Mouse (Mus musculus): ENCODE results near the gene Homer2.

Gene Homer2

DNA sequence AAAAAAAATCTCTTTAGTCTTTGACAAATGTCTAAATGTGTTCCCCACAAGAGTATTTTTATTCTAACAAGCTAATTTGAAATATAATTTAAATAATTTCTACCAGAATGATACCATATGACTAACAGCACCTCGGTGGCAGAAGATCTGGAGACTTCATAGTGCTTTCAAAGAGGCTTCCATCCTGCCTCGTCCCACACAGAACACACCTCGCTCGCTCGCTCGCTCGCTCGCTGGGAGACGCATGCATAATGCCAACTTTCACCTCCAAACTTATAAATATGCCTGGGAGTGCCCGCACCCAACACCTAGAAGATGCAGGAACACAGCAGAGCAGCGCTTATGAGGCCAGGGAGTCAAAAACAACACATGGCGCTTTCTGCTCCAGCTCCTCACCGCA is 9.0 kb downstream of the Homer2 start:
- no peak for DNase-seq (ENCODE audit: low spot score)

GRCm38 (mm10) chr7:81697954-81698353 is 9.4 kb downstream of the Homer2 start:
- DNase-seq (ENCODE audit: low spot score), result no peak

DNA sequence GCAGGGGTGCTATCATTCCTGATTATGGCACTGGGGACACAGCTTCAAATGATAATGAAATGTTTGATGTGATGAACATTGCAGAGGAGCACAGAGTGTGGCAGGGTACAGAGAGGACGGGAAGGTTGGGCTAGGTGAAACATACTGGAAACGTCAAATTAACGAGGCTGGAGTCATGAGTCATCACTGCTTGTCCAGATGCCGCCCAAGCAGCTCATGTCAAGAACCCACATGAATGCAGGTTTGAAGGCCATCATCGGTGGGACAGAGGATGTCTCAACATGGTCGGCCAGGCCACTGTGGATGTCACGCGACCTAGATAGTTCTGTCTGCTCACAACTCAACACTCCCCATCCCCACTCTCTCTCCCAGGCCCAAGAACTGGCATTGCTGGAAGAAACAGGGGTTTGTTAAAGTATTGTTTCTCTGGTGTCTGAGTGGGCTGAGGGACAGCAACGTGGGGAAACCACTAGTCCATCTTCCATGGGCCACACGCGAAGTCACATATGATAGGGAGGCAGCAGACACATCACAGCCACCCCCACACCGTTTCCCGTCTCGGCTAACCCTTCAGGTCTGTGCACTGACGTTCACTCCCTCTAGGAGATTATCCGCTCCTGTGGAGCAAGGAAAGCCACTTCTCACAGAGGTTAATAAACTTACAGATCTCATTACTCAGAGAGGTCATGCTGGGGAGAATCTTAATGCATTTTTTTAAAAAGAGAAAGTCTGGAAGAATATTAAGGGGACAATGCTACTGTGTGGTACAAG is 11.4 kb downstream of the Homer2 start:
- DNase-seq (ENCODE audit: low spot score), result no peak

DNA sequence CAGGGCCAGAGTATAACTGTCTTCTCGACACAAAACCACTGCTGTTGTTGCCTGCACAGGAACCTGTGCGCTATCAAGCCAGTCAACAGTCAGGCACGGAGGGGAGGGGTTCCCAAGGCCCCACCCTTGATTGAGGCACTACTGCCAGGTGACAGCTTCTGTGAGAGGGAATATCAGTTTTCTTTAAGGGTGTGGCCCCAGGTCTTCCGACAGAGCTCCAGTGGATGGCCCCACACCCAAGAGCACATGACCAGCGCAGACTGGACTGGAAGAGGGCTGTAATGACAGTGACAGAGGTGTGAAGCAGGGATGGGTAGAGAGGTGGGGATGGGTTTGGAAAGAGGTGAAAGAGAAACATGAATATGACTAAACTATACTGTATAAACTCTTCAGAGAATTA is 16.3 kb downstream of the Homer2 start:
- no peak for DNase-seq (ENCODE audit: low spot score)

DNA sequence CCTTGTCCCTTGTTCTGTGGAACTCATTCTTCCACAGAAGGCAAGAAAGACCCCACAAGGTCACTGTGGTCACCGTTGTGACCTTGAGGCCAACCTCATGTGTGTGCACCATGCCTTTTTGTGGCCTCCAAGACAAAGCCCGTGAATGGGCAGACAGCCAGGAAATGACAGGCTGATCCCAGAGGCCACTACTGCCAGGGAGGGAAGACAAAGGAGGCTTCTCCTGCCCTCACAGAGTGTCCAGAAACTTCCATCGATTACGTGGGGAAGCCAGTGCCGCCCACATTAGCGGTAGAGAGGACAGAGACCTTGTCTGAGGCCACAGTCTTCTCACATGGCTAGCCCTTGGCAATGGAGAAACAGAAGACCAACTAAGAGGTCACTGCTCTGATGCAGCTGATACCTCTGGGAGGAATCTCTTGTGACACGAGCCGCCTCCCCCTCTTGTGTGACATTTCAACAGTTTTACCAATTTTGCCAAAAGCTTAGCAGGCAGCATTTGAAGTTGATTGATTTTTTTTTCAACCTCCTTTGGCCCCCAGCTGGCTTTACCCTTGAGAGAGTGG is 18.1 kb downstream of the Homer2 start:
- no peak for DNase-seq (ENCODE audit: low spot score)

DNA sequence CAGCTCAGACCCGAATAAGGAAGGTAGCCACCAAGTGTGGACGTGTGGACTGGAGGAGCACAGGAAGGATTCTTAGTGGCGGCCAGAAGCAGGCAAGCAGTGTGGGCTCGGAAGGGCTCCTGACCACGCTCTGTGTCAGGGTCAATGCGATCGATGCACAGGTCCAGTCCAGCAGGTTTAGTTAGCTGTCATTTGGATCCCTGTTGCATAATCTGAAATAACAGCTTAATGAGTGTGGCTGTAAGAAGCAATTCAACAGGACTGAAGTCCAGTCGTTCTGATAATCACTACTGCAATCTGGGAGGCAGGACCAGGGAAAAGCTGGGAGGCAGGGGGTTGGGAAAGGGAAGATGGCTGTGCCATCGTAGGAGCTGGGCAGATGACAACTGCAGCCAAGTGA is 18.9 kb downstream of the Homer2 start:
- DNase-seq (ENCODE audit: low spot score), result no peak

DNA sequence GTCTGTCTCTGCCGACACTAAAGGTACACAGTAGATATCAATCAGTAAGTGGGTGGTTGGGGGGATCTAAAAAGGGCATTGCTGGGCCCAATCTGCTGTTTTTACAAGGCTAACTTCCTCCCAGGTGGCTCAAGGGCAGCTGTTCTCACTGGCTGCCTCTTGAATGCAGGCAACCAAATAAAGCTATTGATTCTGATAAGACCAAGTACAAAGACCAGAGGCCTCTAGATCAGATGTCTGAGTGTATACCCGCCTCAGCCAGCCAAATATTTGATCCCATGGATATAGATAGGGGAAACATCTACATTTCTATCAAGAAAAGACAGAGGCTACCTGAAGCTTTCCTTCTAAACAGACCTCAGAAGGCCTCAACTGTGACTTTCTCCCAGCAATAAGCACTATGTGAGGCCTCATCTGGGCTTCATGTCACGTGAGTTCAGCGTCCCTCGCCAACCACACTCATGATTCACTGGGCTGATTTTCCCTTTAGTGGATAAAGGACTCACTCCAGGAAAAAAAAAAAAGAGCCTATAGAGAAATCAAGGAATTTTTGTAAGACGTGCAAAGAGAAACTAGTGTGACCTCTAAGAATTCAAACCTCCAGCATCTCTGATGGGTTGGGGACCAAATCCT is 19.5 kb downstream of the Homer2 start:
- no peak for DNase-seq (ENCODE audit: low spot score)

DNA sequence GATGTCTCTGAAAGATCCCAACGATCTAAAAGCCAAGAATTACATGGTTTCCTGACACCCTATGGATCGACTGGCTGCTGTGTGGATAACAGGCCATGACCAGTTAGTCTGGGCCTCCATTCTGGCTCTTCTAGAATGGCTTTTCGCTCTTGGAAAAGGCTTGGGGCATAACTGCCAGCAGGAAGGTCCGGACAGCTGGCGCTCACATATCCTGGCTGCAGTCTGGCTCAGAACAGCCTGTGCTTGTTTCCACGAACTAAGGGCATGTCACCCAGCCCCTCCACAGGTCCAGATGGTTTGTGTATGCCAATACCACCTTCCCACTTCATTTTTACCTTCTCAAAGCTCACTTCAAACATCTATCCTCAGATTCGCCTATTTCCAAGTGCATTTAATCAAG is 22.0 kb downstream of the Homer2 start:
- no peak for DNase-seq (ENCODE audit: low spot score)

DNA sequence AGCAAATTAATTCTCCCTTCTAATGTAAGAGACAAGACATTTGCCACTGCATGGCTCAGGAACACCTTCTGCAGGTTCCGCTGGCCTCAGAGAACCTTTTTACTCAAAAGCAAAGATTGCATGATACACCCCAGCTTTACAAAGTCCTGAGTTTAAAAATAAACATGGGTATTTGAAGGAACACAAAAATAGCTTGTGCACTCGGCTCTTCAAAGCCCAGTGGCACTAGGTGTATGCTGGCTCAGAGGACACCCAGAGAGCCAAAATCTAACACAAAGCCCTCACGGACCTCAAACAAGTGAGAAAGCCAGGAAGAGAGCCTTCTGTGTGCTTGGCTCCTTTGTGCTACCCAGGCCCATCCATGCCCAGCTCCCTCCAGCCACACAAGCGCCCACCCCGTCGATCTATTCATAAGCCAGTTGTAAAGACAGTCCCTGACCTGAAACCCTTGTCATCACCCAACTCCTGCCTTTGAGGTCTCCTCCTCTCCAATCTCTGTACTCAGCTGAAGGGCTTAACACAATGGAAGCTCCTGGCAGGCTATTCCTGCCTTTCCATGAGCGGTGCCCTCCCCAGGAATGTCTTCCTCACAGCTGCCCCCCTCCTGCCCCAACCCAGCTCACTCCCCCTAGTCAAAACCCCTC is 23.4 kb downstream of the Homer2 start:
- no peak for DNase-seq (ENCODE audit: low spot score)

GRCm38 (mm10) chr7:81681386-81681785 is 25.9 kb downstream of the Homer2 start:
- DNase-seq (ENCODE audit: low spot score), result no peak

DNA sequence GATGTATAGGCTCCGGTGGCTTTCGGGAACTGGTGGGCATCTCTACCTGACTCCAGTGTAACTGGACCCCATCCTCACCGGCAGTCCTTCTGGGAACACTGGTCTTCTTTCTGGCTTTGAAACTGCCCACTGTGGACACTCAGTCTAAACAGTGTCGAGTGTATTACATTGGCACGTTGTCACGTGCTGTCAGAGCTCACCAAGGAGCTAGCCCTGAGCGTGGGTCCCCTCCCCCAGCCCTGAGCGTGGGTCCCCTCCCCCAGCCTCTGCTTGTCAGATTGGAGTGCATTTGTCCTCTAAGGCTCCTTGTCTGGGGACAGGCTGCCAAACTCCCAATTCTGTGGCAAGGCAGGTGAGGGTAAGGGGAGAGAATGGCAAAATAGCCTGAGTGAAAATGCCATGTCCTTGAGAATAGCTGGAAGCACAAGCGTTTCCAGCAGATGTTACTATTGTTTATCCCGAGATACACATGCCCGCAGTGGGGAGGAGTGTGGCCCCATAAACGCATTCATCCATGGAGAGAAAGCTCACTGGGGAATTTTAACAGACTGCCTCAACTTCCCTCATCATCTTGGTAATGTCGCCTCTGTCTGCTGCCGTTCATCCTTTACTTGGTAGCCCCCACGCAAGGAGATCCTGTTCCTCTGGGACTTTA is 33.8 kb downstream of the Homer2 start:
- no peak for DNase-seq (ENCODE audit: low spot score)

GRCm38 (mm10) chr7:81672735-81673291 is 34.5 kb downstream of the Homer2 start:
- no peak for DNase-seq (ENCODE audit: low spot score)

GRCm38 (mm10) chr7:81667156-81667555 is 40.2 kb downstream of the Homer2 start:
- no peak for DNase-seq (ENCODE audit: low spot score)

GRCm38 (mm10) chr7:81666585-81666984 is 40.7 kb downstream of the Homer2 start:
- DNase-seq (ENCODE audit: low spot score), result no peak

GRCm38 (mm10) chr7:81663057-81663456 is 44.3 kb downstream of the Homer2 start:
- no peak for DNase-seq (ENCODE audit: low spot score)

DNA sequence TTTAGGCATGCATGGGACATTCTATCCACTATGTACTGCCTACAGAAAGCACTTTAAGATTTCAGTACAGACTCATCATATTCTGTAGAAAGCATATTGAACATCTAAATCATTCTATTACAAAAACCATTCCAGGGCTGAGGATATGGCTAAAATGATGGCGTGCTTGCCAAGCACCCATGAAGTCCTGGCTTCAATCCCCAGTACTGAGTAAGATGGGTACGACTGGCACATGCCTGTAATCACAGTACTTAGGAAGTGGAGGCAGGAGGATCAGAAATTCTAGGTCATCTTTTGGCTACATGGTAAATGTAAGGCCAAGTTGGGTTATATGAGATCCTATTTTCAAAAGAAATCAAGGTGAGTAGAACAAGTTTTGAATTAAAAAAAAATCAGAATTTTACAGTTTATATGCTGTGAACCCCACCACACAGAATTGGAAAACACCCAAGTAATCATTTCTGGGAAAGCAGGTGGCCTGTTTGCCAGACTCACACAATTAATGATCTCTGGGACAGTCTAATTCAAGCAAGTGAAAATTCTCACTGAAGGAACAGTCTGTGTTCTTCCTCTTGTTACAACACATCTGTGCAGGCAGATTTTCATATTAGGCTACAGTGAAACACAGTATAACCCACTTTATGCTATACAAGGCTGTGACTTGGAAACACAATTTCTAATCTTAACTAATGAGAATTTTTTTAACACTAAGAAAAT is 49.5 kb downstream of the Homer2 start:
- no peak for DNase-seq (ENCODE audit: low spot score)

DNA sequence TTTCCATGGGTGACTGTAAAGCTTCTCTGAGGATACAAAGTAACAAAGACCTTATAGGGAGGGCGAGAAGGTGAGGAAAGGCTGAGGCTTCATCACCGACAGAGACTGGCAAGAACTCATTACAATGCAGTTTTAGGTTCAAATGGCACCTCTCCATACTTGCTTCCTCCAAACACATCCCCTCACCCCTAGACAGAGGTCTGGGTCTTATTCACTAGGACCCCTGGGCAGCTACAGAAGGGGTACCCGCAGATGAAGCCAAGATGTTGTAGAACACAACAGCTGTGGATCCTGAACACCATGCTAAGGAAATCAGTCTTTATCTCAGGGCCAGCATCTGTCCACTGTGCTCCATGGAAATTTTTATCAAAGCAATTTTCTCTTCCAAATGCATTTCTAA is 50.3 kb downstream of the Homer2 start:
- DNase-seq (ENCODE audit: low spot score), result no peak

GRCm38 (mm10) chr7:81656635-81657034 is 50.7 kb downstream of the Homer2 start:
- DNase-seq (ENCODE audit: low spot score), result no peak

DNA sequence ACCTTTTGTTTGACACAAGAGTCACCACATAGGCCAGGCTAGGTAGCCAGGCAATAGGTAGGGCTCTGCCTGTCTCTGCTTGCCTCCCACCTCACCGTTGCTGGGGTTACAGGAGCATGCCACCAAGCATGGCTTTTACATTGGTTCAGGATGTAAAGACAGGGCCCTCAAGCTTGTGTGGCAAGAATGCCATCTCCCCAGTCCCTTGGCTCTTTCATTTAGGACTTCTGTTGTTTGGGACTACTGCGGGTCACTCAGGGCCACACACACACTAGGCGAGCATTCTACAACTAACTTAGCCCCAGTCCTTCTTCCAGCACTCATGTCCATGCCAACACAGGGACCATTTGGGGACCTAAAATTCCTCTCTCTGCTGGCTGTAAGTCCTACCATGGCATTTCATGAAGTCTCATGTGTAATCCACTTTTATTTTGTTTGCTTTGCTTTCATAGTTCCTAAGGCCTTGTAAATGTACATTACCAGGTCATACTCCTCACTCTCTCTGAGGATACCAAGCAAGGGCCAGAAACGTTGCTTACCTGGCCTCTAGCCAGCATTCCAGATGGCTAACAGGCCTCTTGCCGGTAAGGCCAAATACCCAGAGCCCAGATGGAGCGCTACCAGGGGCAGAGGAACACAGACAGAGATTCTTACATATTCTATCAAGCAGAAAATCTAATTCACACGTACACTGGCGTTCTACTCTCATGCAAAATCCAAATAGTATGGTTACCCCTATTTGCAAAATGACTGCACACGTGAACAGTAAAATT is 52.2 kb downstream of the Homer2 start:
- DNase-seq (ENCODE audit: low spot score), result peak; percentile 29

DNA sequence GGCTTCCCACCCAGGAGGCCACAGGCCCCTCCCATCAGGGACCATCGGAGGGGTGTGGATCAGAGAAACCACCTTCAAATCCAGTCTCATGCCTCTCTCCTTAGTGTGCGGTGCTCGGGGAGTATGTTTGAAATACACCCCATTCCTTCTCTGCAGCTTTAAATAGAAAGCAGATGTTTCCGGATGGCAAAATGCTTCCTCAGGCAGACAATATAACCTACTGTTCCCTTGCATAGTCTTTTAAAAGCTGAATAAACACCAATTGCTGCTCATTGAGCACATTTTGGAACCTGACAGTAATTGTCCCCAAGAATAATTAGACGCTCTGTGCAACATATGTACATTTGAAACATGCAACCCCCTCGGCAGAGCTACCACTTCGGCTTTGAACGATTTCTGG is 53.3 kb downstream of the Homer2 start:
- DNase-seq (ENCODE audit: low spot score), result no peak

- DNase-seq (ENCODE audit: low spot score), result no peak
These were observed 55.0 kb downstream of the Homer2 start for GRCm38 (mm10) chr7:81652296-81652695.
